Mouse (Mus musculus) liver, postnatal 0 days (tissue): ENCODE measurements around the gene Cacnb3.

Experiments
- CTCF ChIP-seq: sonication (generic); IDR thresholded peaks from 2 replicates; pipeline ENCODE4 v1.5.1; 2016; ENCODE audit warnings: antibody characterized with exemption, low read depth
- EP300 ChIP-seq: IDR thresholded peaks from 2 replicates; pipeline ENCODE4 v1.6.1; 2016; ENCODE audit warnings: antibody characterized with exemption, low read depth, mild to moderate bottlenecking

- no peak for TF ChIP-seq EP300
- no peak for TF ChIP-seq CTCF
Measured at GRCm38 (mm10) chr15:98634541-98635081, 4.0 kb downstream of the Cacnb3 start.
